Mouse (Mus musculus): Measurements from ENCODE around the gene Ifitm1. TPM values are rescaled to one million over a fixed set of nuclear protein-coding genes. Genes with fewer than 3 reads are reported as not detected.

Ifitm1 gene
- polyA plus RNA-seq, 1 experiment from 2014 or later, result 163 TPM

DNA sequence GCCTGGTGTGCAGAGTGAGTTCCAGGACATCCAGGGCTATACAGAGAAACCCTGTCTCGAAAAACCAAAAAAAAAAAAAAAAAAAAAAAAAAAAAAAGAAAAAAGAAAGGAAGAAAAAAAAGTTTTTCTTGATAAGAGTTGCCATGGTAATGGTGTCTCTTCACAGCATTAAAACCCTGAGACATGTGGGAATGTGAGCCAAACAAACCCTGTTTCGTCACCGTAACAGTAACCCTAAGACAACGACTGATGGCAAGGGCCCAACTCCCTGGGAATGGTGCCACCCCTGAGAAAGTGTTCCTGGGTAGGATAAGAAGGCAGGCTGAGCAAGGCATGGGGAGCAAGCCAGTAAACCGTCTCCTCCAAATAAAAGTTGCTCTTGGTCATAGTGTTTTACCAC, 39.9 kb downstream of the Ifitm1 start:
- Histone ChIP-seq H3K27me3 (ENCODE audit: insufficient read depth, low read length) (no peaks in the 10 kb centered on the region), H3K4me1 (replicated peaks; ENCODE audit: insufficient read depth, low read length) (peaks cover 12% of the 10 kb centered on the region), H3K4me2 (ENCODE audit: low read length) (no peak overlapping the region), H3K36me3 (ENCODE audit: insufficient read depth, low read length) (no peaks in the 10 kb centered on the region), H3K9me3 (replicated peaks; ENCODE audit: low read length) (no peaks in the 10 kb centered on the region), H3K9ac (ENCODE audit: low read depth, low read length) (no peak overlapping the region), H3K27ac (no peak overlapping the region), H3K4me3 (replicated peaks; ENCODE audit: low read depth, low read length) (no peak overlapping the region)
- WGBS, result 76% methylated on average over 5 of the region's 5 CpGs
- DNase-seq (ENCODE audit: low spot score) (no peak), ATAC-seq (replicated peaks; ENCODE audit: low FRiP score, low read depth) (no peak)
- TF ChIP-seq CTCF (IDR thresholded peaks at IDR 0.05; ENCODE audit: low read depth), result no peak

GRCm38 (mm10) chr7:141008312-141008761, 41.3 kb downstream of the Ifitm1 start:
- DNase-seq (ENCODE audit: low spot score) (peak; percentile 63), ATAC-seq (replicated peaks; ENCODE audit: low FRiP score, low read depth) (peak; percentile 16; the same call in 1 of the 2 replicates)
- peak overlapping the region; percentile 13; the same call in 1 of the 2 replicates for H3K4me3 ChIP-seq (replicated peaks; ENCODE audit: low read depth, low read length)
- no peak overlapping the region for H3K27ac ChIP-seq
- 9% methylated on average over 7 of the region's 7 CpGs for WGBS
- H3K4me1 ChIP-seq (replicated peaks; ENCODE audit: insufficient read depth, low read length), result peaks cover 12% of the 10 kb centered on the region
- H3K9ac ChIP-seq (ENCODE audit: low read depth, low read length), result no peak overlapping the region
- H3K4me2 ChIP-seq (ENCODE audit: low read length), result peak overlapping the region; percentile 60
- peak; percentile 59 for TF ChIP-seq CTCF (IDR thresholded peaks at IDR 0.05; ENCODE audit: low read depth)
- no peaks in the 10 kb centered on the region for H3K27me3 ChIP-seq (ENCODE audit: insufficient read depth, low read length)
- no peaks in the 10 kb centered on the region for H3K36me3 ChIP-seq (ENCODE audit: insufficient read depth, low read length)
- H3K9me3 ChIP-seq (replicated peaks; ENCODE audit: low read length), result no peaks in the 10 kb centered on the region

DNA sequence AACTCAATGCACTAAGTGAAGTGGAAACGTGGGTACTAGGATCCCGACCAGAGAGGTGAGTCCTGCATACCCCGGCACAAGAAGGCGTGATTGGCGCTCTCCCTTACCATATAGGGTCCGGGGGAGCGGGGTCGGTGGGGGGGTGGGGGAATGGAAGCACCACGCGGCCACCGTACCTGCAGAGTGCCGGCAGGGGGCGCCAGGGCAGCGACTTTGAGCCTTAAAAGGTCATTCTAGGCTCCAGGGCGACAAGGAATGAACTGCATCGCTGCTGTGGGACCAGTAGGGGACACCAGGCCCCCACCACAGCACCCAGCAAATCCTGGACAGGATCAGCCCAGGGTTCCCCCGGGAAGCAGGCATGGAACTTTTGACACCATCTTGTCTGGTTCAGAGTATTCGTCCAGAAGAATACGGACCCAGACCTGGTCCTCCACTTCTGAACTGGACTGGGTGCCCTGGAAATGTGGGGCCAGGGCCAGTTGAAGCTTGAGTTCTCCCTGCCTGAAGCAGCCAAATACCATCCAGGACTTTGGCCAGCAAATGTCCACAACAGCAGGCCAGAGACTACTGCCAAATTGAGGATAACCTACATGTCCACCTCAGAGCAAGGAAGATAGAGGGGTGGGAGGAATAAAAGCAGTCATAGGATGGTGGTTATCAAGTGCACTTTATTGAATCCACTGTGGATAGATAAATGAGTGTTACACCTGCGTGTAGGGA, 42.1 kb downstream of the Ifitm1 start:
- H3K4me1 ChIP-seq (replicated peaks; ENCODE audit: insufficient read depth, low read length), result peaks cover 12% of the 10 kb centered on the region
- 7% methylated on average over 20 of the region's 20 CpGs for WGBS
- H3K27me3 ChIP-seq (ENCODE audit: insufficient read depth, low read length), result no peaks in the 10 kb centered on the region
- H3K9ac ChIP-seq (ENCODE audit: low read depth, low read length), result peak overlapping the region; percentile 68; the same call in 1 of the 2 replicates
- peak overlapping the region; percentile 50 for H3K4me3 ChIP-seq (replicated peaks; ENCODE audit: low read depth, low read length)
- H3K4me2 ChIP-seq (ENCODE audit: low read length), result peak overlapping the region; percentile 60
- peak; percentile 87 for TF ChIP-seq CTCF (IDR thresholded peaks at IDR 0.05; ENCODE audit: low read depth)
- H3K36me3 ChIP-seq (ENCODE audit: insufficient read depth, low read length), result no peaks in the 10 kb centered on the region
- ATAC-seq (replicated peaks; ENCODE audit: low FRiP score, low read depth), result peak; percentile 85
- no peak overlapping the region for H3K27ac ChIP-seq
- peak; percentile 94 for DNase-seq (ENCODE audit: low spot score)
- H3K9me3 ChIP-seq (replicated peaks; ENCODE audit: low read length), result no peaks in the 10 kb centered on the region

DNA sequence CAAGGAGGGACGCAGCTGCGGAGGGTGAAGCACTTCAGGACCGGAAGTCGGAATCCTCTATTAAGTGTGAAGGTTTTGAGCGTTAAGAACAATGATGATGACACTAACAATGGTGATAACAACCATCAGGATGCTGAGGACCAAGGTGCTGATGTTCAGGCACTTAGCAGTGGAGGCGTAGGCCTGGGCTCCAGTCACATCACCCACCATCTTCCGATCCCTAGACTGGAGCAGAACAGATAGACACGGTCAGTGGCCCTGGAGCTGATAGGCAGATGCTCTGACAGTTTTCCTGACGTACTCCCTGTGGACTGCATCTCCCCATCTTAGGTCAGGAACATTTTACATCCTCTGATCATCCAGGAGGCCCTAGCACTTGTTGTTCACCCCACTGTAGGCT, 42.6 kb downstream of the Ifitm1 start:
- WGBS, result 76% methylated on average over 9 of the region's 9 CpGs
- Histone ChIP-seq H3K4me2 (ENCODE audit: low read length) (peak overlapping the region; percentile 60), H3K9me3 (replicated peaks; ENCODE audit: low read length) (no peaks in the 10 kb centered on the region), H3K4me3 (replicated peaks; ENCODE audit: low read depth, low read length) (peak overlapping the region; percentile 50), H3K27me3 (ENCODE audit: insufficient read depth, low read length) (no peaks in the 10 kb centered on the region), H3K27ac (peak overlapping the region; percentile 87; the same call in 1 of the 2 replicates), H3K4me1 (replicated peaks; ENCODE audit: insufficient read depth, low read length) (peaks cover 12% of the 10 kb centered on the region), H3K36me3 (ENCODE audit: insufficient read depth, low read length) (no peaks in the 10 kb centered on the region), H3K9ac (ENCODE audit: low read depth, low read length) (peak overlapping the region; percentile 68)
- TF ChIP-seq CTCF (IDR thresholded peaks at IDR 0.05; ENCODE audit: low read depth), result no peak
- ATAC-seq (replicated peaks; ENCODE audit: low FRiP score, low read depth) (no peak), DNase-seq (ENCODE audit: low spot score) (no peak)

- TF ChIP-seq CTCF (IDR thresholded peaks at IDR 0.05; ENCODE audit: low read depth), result no peak
- DNase-seq (ENCODE audit: low spot score) (peak; percentile 94), ATAC-seq (replicated peaks; ENCODE audit: low FRiP score, low read depth) (peak; percentile 44)
- H3K9me3 ChIP-seq (replicated peaks; ENCODE audit: low read length), result no peaks in the 10 kb centered on the region
- H3K36me3 ChIP-seq (ENCODE audit: insufficient read depth, low read length), result no peaks in the 10 kb centered on the region
- H3K27ac ChIP-seq, result peak within 1 kb of the TSS; percentile 87
- peak within 1 kb of the TSS; percentile 60 for H3K4me2 ChIP-seq (ENCODE audit: low read length)
- peak within 1 kb of the TSS; percentile 68 for H3K9ac ChIP-seq (ENCODE audit: low read depth, low read length)
- 1% methylated on average over 10 of the region's 10 CpGs for WGBS
- H3K4me1 ChIP-seq (replicated peaks; ENCODE audit: insufficient read depth, low read length), result peaks cover 12% of the 10 kb centered on the region
- peak within 1 kb of the TSS; percentile 50 for H3K4me3 ChIP-seq (replicated peaks; ENCODE audit: low read depth, low read length)
- H3K27me3 ChIP-seq (ENCODE audit: insufficient read depth, low read length), result no peaks in the 10 kb centered on the region
Measured at GRCm38 (mm10) chr7:141010593-141010992, 43.6 kb downstream of the Ifitm1 start, which contains the start of gene Ifitm3. Gene Ifitm3 (minus strand): TSS chr7:141010770.

DNA sequence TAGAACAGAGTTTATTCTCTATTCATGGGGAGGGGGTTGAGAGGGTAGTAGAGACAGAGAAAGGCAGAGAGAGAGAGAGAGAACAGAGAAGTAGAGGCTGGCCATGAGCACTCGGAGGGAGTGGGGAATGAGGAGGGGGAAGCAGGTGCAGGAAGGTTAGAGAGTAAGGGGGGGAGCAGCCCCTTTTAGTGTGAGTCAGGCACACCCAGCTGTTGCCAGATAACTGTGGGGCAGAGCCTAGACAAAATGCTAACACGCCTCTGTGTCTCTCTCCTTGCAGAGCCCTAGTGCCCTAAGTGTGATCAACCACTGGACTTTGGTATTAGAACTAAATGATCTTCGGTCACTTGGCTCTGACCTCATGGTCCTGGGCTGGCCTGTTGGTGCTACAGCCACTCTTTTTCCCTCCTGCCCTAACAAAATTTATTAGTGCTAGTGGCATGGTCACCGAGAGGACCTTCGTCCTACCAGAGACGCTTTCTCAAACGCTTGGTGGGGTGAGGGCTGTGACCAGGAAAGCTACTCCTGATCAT, 44.3 kb downstream of the Ifitm1 start:
- no peak overlapping the region for H3K4me3 ChIP-seq (replicated peaks; ENCODE audit: low read depth, low read length)
- ATAC-seq (replicated peaks; ENCODE audit: low FRiP score, low read depth), result no peak
- H3K27me3 ChIP-seq (ENCODE audit: insufficient read depth, low read length), result no peaks in the 10 kb centered on the region
- no peak for DNase-seq (ENCODE audit: low spot score)
- H3K36me3 ChIP-seq (ENCODE audit: insufficient read depth, low read length), result no peaks in the 10 kb centered on the region
- H3K4me1 ChIP-seq (replicated peaks; ENCODE audit: insufficient read depth, low read length), result peaks cover 12% of the 10 kb centered on the region
- H3K9ac ChIP-seq (ENCODE audit: low read depth, low read length), result peak overlapping the region; percentile 68
- TF ChIP-seq CTCF (IDR thresholded peaks at IDR 0.05; ENCODE audit: low read depth), result no peak
- no peak overlapping the region for H3K4me2 ChIP-seq (ENCODE audit: low read length)
- no peaks in the 10 kb centered on the region for H3K9me3 ChIP-seq (replicated peaks; ENCODE audit: low read length)
- WGBS, result 84% methylated on average over 7 of the region's 7 CpGs
- peak overlapping the region; percentile 87 for H3K27ac ChIP-seq

All from kidney, postnatal 0 days (tissue).